Mouse (Mus musculus) right cerebral cortex, adult 18-20 months (tissue): ENCODE data around the gene Plcd1.

Experiments
- DNase-seq: peaks from one replicate; pipeline ENCODE4 v3.0.0; 2022; ENCODE audit warnings: mixed read lengths

Gene Plcd1

DNA sequence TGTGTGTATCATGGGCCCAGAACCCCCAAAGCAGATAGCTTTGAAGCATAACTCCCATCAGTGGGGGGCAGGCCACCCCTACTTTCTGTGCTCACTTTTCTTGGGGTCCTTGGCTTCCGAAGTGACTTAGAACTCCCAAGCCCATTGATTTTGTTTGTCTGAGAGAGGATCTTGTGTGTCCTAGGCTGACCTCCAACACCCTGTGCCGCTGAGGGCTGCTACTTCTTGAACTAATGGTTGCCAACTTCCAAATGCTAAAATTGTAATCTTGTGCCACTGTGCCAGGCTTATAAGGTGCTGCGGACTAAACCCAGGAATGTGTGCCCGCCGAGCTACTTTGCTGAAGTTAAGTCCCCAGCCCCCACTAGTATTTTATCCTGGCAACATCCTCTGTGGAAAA, 2.8 kb downstream of the Plcd1 start:
- no peak for DNase-seq

DNA sequence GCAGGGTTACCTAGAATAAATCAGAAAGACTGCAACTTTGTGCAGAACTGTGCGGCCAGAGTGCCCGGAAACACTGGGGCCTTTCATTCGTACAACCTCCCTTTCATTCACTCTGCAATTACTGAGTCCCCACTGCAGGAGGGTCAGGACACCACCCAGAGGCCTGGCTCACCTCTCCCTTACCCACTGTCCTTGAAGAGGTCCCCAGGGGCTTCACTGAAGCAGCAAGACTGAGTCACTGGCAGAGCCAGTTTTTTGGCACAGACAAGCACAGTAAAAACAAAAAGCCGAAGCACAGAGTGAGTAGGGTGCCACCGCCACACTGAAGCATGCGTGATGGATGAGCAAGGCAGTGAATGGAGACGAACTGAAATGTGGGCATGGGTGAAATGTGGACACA, 3.9 kb downstream of the Plcd1 start:
- no peak for DNase-seq

- DNase-seq: peak; percentile 78
These were observed 5.0 kb downstream of the Plcd1 start for GRCm38 (mm10) chr9:119088148-119088801.

DNA sequence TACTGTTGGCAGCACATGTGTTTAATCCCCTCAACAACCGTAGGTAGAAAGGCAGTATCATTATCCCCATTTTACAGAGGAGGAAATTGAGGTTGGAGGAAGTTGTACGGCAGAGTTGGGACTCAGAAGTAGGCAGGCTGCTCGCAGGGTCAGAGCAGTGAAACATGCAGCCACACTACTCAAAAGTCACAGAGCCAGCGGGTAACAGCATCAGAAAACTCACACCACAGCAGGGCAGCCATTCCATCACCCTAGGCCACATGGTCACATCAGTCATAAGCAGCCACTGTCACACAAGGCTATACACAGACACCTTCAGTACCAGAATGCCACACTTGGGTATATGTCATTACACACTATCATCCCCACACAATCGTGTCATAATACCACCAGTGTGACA, 6.0 kb downstream of the Plcd1 start:
- no peak for DNase-seq

GRCm38 (mm10) chr9:119086451-119086850, 6.9 kb downstream of the Plcd1 start:
- no peak for DNase-seq

GRCm38 (mm10) chr9:119083966-119084365, 9.3 kb downstream of the Plcd1 start:
- DNase-seq: no peak

DNA sequence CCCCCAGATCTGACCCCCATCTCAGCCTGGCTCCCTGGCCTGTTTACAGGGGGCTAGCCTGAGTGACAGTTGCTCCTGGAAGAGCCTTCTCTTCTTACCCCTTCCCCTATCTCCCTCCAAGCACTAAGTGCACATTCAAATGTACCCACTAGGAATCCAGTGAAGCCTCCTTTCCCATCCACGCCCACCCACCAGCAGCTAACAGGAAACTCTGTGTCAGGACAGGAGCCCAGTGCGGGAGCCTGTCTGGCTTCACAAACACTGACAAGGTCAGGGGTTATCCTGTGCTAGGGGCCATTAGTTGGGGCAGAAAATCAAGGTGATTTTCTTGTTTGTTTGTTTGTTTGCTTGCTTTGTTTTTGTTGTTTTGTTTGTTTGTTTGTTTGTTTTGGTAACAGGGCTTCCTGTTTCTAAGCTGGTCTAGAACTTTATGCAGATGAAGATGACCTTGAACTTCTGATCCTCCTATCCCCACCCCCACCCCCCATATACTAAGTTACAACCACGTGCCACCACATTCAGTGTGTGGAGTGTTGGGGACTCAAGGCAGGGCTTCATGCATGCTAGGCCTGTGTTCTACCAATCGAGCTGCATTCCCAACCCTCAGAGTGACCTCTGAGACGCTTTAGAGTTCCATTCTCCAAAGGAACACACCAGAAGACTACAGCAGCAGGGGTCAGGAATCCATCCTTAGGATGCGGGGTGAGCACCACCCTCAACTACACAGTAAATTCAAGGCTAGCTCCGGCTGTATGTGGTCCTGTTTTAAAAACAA, 10.5 kb downstream of the Plcd1 start:
- DNase-seq: no peak

DNA sequence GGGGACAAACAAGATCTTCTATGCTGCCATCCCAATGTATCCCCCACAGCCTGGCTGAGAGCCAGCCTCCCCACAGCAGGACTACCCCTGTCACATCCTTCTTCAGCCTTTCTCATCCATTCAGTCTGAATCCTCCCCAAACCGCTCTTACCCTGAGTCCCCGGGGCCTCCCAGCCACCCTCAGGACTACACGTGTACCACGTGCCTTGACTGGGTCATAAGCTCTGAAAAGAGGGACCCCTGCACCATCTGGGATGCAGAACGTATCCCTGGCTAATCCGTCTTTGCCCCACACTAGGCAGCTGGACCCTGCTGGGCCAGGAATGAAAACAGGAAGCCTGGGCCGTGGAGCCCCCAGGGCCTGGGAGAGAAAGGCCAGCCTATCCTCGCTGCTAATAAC, 11.3 kb downstream of the Plcd1 start:
- DNase-seq: no peak

DNA sequence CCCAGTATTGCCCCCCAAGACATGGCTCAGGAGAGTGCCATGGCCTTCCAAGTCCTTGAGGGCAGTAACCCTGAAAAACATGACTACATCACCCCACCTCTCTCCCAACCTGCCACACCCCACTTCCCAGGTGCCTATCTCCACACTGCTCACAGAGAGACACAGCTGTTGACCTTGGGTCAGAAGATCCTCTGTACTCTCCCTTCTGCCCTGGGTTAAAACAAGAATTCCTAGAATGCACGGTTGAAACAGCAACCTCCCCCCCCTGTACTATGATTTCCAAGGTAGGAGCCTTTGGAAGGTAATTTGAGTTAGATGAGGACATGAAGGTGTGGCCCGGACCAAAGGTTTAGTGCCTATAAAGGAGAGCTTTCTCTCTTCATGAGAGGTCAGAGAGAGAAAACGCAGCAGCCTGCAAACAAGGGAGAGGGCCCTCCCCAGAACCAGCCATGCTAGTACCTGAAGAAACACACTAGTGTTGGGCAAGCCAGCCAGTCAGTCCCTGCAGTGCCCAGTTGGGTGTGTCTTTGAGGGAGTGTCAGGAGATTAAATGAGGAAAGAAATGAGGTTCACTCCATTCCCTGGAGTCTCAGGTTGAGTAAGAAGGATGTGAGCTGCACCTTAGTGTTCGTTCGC, 13.1 kb downstream of the Plcd1 start:
- DNase-seq: no peak

DNA sequence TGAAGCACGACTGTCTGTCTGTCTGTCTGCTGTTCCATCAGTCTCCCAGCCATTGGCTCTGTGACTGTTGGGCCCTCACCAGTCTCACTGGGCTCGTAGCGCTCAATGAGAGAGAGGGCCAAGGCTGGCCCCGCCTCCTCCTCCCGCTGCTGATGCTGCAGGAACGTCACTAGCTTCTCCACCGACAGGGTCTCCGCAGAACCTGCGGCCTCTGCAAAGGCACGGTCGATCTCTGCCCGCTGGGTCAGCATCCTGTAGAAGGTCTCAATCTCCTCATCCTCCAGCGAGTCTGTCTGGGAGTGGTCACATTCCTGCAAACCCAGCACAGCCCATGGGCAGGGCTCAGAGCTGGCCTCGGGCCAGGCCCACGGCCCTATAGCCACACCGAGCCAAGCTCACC, 17.6 kb downstream of the Plcd1 start:
- DNase-seq: no peak

- no peak for DNase-seq
These were observed 20.0 kb downstream of the Plcd1 start for GRCm38 (mm10) chr9:119073184-119073895.

DNA sequence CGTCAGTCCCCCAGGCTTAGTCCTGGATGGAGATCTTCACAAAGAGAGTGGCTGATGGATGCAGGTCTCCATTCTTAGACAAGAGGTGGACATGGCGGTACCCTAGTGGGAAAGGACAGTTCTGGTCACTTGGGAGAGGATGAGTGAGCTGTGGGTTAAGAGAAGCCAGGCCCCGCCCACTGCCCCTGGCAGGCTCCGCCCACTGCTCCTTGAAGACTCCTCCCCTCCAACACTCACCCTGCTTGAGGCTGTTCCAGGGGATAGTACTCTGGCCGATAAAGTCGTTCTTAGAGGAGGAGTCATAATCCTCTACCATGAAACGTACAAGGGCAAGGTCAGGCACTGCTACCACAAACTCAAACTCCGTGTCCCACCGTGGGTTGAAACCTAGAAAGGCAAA, 21.5 kb downstream of the Plcd1 start:
- DNase-seq: no peak

DNA sequence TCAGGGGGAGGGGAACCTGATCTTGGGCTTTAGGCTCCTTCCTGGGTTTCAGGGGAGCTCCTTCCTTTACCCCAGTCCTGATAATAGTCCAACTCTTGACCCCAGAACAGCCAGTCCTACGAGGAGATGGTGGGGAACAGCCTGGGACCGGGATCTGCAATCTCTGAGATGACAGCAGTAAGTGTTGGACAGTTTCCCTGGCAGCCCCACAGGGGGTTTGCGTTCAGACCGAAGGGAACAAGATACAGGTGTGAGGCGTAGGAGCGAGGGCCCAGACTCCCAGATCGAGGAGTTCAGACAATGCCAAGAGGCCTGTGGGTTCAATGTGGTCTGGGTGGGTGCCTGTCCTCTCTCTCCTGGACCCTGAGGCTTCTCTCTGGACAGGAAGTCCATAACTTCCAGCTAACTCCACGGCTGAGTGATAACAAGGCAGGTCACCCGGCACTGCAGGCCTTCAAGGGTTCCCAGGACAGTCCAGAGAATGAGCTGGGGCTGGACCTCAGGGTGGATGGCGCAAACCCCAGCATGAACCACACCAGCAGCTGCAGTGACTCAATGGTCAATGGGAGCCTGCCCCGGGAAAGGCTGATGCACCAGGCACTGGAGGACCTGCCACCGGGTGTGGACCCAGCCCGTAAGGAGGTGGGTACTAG, 23.0 kb downstream of the Plcd1 start:
- DNase-seq: no peak

GRCm38 (mm10) chr9:119068266-119068665, 25.0 kb downstream of the Plcd1 start:
- no peak for DNase-seq

GRCm38 (mm10) chr9:119067601-119068000, 25.7 kb downstream of the Plcd1 start:
- DNase-seq: peak; percentile 77

DNA sequence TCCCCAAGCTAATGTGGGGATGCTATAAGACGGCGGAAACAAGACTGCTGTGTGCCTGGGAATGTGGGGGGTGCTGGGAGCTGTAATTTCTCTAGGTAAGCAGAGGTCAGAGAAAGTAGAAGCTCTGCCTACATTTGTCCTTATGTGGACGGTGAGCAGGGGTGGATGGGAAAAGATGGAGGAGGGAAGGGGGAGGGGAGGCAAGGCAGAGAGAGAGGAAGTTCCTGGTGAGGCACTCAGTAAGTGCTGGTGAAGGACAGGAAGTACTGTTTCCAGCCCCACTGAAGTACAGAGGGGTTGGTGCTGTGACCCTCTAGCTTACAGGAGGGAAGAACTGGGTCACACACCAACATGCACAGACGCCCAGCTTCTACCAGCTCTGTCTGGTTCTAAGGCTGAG, 29.0 kb downstream of the Plcd1 start:
- DNase-seq: no peak

- no peak for DNase-seq
These were observed 30.2 kb downstream of the Plcd1 start for GRCm38 (mm10) chr9:119063036-119063644.

DNA sequence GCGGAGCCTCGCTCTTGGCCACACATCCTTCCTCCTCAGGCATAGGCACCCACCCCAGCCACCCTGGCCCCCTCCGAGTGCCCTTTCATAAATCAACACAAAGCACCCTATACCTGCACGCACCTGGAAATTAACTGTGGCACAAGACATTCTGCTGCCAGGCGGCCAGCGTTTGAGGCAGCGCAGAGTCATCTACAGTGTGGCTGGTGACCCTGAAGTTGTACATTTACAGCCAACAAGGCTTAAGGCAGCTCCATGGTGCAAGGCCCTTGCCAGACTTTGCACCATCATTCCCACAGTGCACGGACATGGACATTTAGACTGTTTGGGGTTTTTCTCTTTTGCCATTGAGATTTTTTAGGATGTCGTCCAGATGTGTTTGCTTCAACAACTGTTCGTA, 32.6 kb downstream of the Plcd1 start:
- DNase-seq: no peak

- DNase-seq: no peak
These were observed 35.1 kb downstream of the Plcd1 start for GRCm38 (mm10) chr9:119058245-119058644.

DNA sequence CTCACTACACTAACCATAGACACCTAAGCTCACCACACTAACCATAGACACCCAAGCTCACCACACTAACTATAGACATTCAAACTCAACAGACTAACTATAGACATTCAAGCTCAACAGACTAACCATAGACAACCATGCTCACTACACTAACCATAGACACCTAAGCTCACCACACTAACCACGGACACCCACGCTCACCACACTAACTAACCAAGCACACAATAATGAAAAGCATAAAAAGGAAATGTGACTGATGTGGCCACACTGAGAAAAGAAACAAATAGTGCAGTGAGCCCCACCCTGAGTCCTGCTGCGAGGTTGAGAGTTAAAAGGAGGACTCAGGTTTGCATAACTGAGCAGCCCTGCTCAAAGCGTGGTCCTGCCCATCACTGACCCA, 38.0 kb downstream of the Plcd1 start:
- DNase-seq: no peak

GRCm38 (mm10) chr9:119053964-119054576, 39.2 kb downstream of the Plcd1 start:
- DNase-seq: no peak
